Mouse (Mus musculus): ENCODE measurements at regions not wholly inside any gene's neighbourhood (a gene's known extent, or its start where the extent isn't known, plus 50 kb on each side); places are given as distances from the start of the nearest gene placed in this dataset.

GRCm38 (mm10) chr11:19562668-19563067, 361.5 kb upstream of the Spred2 start:
- H3K9ac ChIP-seq (ENCODE audit: insufficient read depth, low read depth): no peak overlapping the region
- no peaks in the 10 kb centered on the region for H3K36me3 ChIP-seq (replicated peaks in 1 of 2; ENCODE audit: control insufficient read depth in 1 of 2, insufficient read depth in 1 of 2, low read length in 1 of 2)
- H3K9me3 ChIP-seq (replicated peaks; ENCODE audit: low read length): no peaks in the 10 kb centered on the region
- dilution Hi-C loops (cut with MboI; ENCODE audit: extremely low pct_ligation_motif_present, extremely low pct_unique_long_range_greater_than_20kb, low sequenced_read_pairs) (no loop called here), in situ Hi-C loops (cut with MboI; ENCODE audit: low pct_ligation_motif_present, low pct_unique_long_range_greater_than_20kb, low sequenced_read_pairs) (no loop called here)
- H3K79me2 ChIP-seq (replicated peaks; ENCODE audit: control insufficient read depth, extremely low read depth, insufficient read depth, poor library complexity, severe bottlenecking): no peaks in the 10 kb centered on the region
- DNase-seq (ENCODE audit: extremely low read depth): no peak
- no peak overlapping the region for H3K4me3 ChIP-seq (replicated peaks in 1 of 3; ENCODE audit: low read depth in 2 of 3, low read length in 2 of 3, poor library complexity in 1 of 3)
- H3K27ac ChIP-seq (ENCODE audit: insufficient read depth, low read depth): no peak overlapping the region
- H3K4me1 ChIP-seq (ENCODE audit: control insufficient read depth in 1 of 2, insufficient read depth in 2 of 2): peaks cover 0 to 2% of the 10 kb centered on the region in 2 experiments; a peak in 1 of 4 replicates
- TF ChIP-seq CHD2 (IDR thresholded peaks at IDR 0.05; ENCODE audit: low read length): no peak
- no peak overlapping the region for H3K4me2 ChIP-seq (ENCODE audit: insufficient read depth, low read depth, poor library complexity, severe bottlenecking)
- H3K27me3 ChIP-seq (replicated peaks): no peaks in the 10 kb centered on the region

GRCm38 (mm10) chr11:19585228-19585627, 338.9 kb upstream of the Spred2 start:
- H3K9me3 ChIP-seq (replicated peaks; ENCODE audit: low read length): no peaks in the 10 kb centered on the region
- H3K27ac ChIP-seq (ENCODE audit: insufficient read depth, low read depth): no peak overlapping the region
- no peaks in the 10 kb centered on the region for H3K36me3 ChIP-seq (replicated peaks in 1 of 2; ENCODE audit: control insufficient read depth in 1 of 2, insufficient read depth in 1 of 2, low read length in 1 of 2)
- TF ChIP-seq POLR2AphosphoS2 (IDR thresholded peaks at IDR 0.05; ENCODE audit: low read depth, low read length) (no peak), BHLHE40 (IDR thresholded peaks at IDR 0.05; ENCODE audit: low read depth, low read length) (no peak), JUN (IDR thresholded peaks at IDR 0.05; ENCODE audit: insufficient read depth, low read depth, low read length) (no peak), TCF12 (IDR thresholded peaks at IDR 0.05; ENCODE audit: low read depth, low read length) (no peak), MXI1 (IDR thresholded peaks at IDR 0.05; ENCODE audit: low read depth, low read length) (no peak), ZNF384 (IDR thresholded peaks at IDR 0.05; ENCODE audit: low read depth, low read length) (no peak), ZC3H11A (IDR thresholded peaks at IDR 0.05; ENCODE audit: low read depth, low read length) (no peak), ZMIZ1 (IDR thresholded peaks at IDR 0.05; ENCODE audit: low read depth, low read length) (no peak), CHD2 (IDR thresholded peaks at IDR 0.05; ENCODE audit: low read length) (no peak), MYC (IDR thresholded peaks at IDR 0.05; ENCODE audit: low read depth, low read length) (no peak), CTCF (conservative IDR thresholded peaks at IDR 0.05 in 1 of 2, IDR thresholded peaks at IDR 0.05 in 1 of 2; ENCODE audit: low read depth in 2 of 2, low read length in 2 of 2) (no peak), ETS1 (conservative IDR thresholded peaks at IDR 0.05; ENCODE audit: low read depth, low read length) (no peak), POLR2A (IDR thresholded peaks at IDR 0.05; ENCODE audit: low read depth, low read length) (no peak), RCOR1 (conservative IDR thresholded peaks at IDR 0.05; ENCODE audit: low read depth, low read length) (no peak), SMC3 (IDR thresholded peaks at IDR 0.05; ENCODE audit: low read depth, low read length) (no peak)
- peaks cover 4 to 5% of the 10 kb centered on the region in 2 experiments; a peak in 3 of 4 replicates for H3K4me1 ChIP-seq (ENCODE audit: control insufficient read depth in 1 of 2, insufficient read depth in 2 of 2)
- DNase-seq (ENCODE audit: extremely low read depth): no peak
- in situ Hi-C loops (cut with MboI; ENCODE audit: low pct_ligation_motif_present, low pct_unique_long_range_greater_than_20kb, low sequenced_read_pairs): no loop called here
- H3K4me3 ChIP-seq (replicated peaks in 1 of 3; ENCODE audit: low read depth in 2 of 3, low read length in 2 of 3, poor library complexity in 1 of 3): no peak overlapping the region
- dilution Hi-C loops (cut with MboI; ENCODE audit: extremely low pct_ligation_motif_present, extremely low pct_unique_long_range_greater_than_20kb, low sequenced_read_pairs): no loop called here
- H3K4me2 ChIP-seq (ENCODE audit: insufficient read depth, low read depth, poor library complexity, severe bottlenecking): no peak overlapping the region
- no peak overlapping the region for H3K9ac ChIP-seq (ENCODE audit: insufficient read depth, low read depth)
- no peaks in the 10 kb centered on the region for H3K79me2 ChIP-seq (replicated peaks; ENCODE audit: control insufficient read depth, extremely low read depth, insufficient read depth, poor library complexity, severe bottlenecking)
- no peaks in the 10 kb centered on the region for H3K27me3 ChIP-seq (replicated peaks)
